Mouse (Mus musculus): ENCODE measurements around the gene Prkag1. TPM values are rescaled to one million over a fixed set of nuclear protein-coding genes. Genes with fewer than 3 reads are reported as not detected.

Gene Prkag1
- polyA plus RNA-seq, 1 experiment from 2014 or later, result 72.1 TPM

DNA sequence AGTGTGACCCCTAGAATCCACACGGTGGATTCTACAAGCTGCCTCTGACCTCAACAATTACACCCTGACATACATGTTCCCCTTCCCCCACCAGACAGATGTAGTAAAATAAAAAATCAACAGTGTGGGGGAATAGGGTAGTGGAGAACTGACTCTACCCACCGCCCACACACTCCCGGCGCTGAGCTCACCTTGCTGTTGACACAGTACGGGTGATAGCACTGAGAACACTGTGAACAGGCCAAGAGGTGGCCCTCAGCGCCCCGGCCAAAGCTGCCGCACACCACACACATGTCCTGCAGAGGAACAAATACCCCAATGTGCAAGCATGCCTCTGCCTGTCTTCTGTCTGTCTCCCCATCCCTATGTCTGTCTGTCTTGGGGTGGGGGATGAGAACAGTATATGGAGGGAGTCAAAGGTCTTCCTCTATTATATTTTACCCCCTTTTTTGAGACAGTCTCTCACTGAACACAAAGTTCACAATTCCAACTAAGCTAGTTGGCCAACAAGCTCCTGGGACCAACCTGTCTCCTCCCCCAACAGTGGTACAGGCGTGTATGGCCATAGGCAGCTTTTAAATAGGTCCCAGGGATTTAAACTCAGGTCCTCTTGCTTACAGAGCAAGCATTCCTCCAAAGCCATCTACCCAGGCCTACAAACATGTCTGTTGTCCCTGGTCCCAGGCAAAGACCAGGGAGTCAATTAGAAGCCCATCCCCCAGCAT, 28.2 kb upstream of the Prkag1 start:
- no peak overlapping the region for H3K4me3 ChIP-seq (ENCODE audit: low read depth, low read length)
- no peak overlapping the region for H3K27ac ChIP-seq (ENCODE audit: low read depth, low read length)
- 84% methylated on average over 9 of the region's 9 CpGs for WGBS (ENCODE audit: insufficient replicate concordance)
- no peak overlapping the region for H3K9ac ChIP-seq (ENCODE audit: low read depth, low read length)
- H3K9me3 ChIP-seq (replicated peaks; ENCODE audit: control insufficient read depth, low read length), result no peaks in the 10 kb centered on the region
- no peak overlapping the region for H3K4me2 ChIP-seq
- no peaks in the 10 kb centered on the region for H3K27me3 ChIP-seq (ENCODE audit: control insufficient read depth, insufficient read depth, low read length)
- H3K4me1 ChIP-seq (ENCODE audit: control insufficient read depth, insufficient read depth, low read length), result no peaks in the 10 kb centered on the region
- ATAC-seq (replicated peaks; ENCODE audit: insufficient number of reproducible peaks, low FRiP score, low TSS enrichment), result no peak
- H3K36me3 ChIP-seq (ENCODE audit: control insufficient read depth, insufficient read depth, low read length), result peaks cover 79% of the 10 kb centered on the region

DNA sequence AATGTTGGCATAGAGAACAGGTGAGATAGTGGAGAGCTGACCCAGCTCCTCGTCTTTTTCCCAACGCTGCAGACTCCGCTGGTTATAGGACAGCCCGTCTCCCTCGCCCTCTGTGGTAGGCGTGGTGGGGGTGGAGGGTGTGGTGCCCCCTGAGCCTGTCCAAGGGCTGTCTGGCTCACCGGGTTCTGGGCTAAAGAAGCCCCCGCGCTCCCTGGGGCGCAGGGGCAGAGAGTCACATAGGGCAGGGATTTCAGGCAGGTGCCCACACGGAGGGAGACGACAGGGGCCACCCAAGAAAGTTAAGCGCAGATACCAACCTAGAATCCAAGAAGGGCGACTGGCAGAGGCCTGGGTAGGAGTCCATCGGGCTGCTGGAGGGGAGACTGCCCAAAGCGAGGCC, 22.9 kb upstream of the Prkag1 start:
- Histone ChIP-seq H3K4me1 (ENCODE audit: control insufficient read depth, insufficient read depth, low read length) (no peaks in the 10 kb centered on the region), H3K4me3 (ENCODE audit: low read depth, low read length) (no peak overlapping the region), H3K36me3 (ENCODE audit: control insufficient read depth, insufficient read depth, low read length) (peaks cover 81% of the 10 kb centered on the region), H3K27ac (ENCODE audit: low read depth, low read length) (no peak overlapping the region), H3K4me2 (no peak overlapping the region), H3K9ac (ENCODE audit: low read depth, low read length) (no peak overlapping the region), H3K27me3 (ENCODE audit: control insufficient read depth, insufficient read depth, low read length) (no peaks in the 10 kb centered on the region), H3K9me3 (replicated peaks; ENCODE audit: control insufficient read depth, low read length) (no peaks in the 10 kb centered on the region)
- 95% methylated on average over 16 of the region's 16 CpGs for WGBS (ENCODE audit: insufficient replicate concordance)
- no peak for ATAC-seq (replicated peaks; ENCODE audit: insufficient number of reproducible peaks, low FRiP score, low TSS enrichment)

DNA sequence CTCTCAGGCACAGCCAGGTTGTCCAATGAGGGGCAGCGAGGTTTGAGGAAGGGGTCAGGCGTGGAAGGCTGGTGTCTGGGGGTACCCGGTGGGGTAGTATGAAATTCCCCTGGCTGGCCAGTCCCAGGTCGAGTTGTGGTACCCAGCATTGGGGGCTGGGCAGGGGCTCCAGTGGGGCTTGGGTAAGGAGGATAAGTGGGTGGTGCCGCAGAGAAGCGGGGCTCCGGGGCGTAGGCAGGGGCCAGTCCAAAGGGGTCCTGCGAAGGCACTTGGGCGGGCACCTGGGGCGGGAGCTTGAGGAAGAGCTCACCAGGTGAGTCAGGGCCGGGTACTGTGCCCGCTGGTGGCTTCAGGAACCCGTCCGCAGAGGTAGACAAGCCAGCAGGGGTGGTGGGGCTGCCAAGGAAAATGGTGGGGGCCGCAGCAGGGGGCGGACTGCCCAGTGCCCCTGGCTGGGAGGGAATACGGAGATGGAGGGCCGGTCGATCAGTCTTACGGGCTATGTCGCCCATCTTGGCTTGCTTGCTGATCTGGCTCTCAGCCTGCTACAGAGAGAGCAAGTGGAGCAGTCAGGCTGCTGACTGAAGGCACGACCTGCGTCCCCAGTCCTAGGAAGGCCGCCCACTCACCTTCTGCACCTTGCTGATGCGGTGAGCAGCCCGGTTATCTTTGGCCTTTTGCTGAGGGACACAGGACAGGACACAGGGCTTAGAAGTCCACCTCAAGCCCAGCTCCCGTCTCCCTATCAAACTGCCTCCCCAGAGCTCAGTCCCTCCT, 22.0 kb upstream of the Prkag1 start:
- Histone ChIP-seq H3K36me3 (ENCODE audit: control insufficient read depth, insufficient read depth, low read length) (peaks cover 85% of the 10 kb centered on the region), H3K27ac (ENCODE audit: low read depth, low read length) (no peak overlapping the region), H3K4me1 (ENCODE audit: control insufficient read depth, insufficient read depth, low read length) (no peaks in the 10 kb centered on the region), H3K4me2 (no peak overlapping the region), H3K27me3 (ENCODE audit: control insufficient read depth, insufficient read depth, low read length) (no peaks in the 10 kb centered on the region), H3K9ac (ENCODE audit: low read depth, low read length) (no peak overlapping the region), H3K4me3 (ENCODE audit: low read depth, low read length) (no peak overlapping the region), H3K9me3 (replicated peaks; ENCODE audit: control insufficient read depth, low read length) (no peaks in the 10 kb centered on the region)
- no peak for ATAC-seq (replicated peaks; ENCODE audit: insufficient number of reproducible peaks, low FRiP score, low TSS enrichment)
- 92% methylated on average over 28 of the region's 28 CpGs for WGBS (ENCODE audit: insufficient replicate concordance)

DNA sequence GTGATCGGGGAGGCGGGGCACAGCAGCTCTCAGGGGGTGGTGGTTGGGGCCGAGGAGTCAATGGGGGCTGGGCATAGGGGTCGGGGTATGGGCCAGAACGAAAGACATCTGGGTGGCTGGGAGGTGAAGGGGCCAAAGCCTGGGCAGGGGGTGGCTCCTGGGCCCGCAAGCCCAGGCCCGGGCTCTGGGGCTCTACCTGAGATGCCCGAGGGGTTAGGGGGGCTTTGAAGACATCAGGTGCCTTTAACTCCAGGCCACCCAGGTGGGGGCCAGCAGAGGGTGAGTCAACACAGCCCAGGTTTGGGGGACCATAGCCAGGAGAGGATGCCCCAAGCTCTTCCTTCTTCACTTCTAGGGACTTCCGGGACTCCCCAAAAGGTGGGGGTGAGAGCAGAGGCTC, 21.4 kb upstream of the Prkag1 start:
- Histone ChIP-seq H3K9ac (ENCODE audit: low read depth, low read length) (no peak overlapping the region), H3K27ac (ENCODE audit: low read depth, low read length) (no peak overlapping the region), H3K9me3 (replicated peaks; ENCODE audit: control insufficient read depth, low read length) (no peaks in the 10 kb centered on the region), H3K4me3 (ENCODE audit: low read depth, low read length) (no peak overlapping the region), H3K27me3 (ENCODE audit: control insufficient read depth, insufficient read depth, low read length) (no peaks in the 10 kb centered on the region), H3K36me3 (ENCODE audit: control insufficient read depth, insufficient read depth, low read length) (peaks cover 86% of the 10 kb centered on the region), H3K4me2 (no peak overlapping the region), H3K4me1 (ENCODE audit: control insufficient read depth, insufficient read depth, low read length) (no peaks in the 10 kb centered on the region)
- 91% methylated on average over 9 of the region's 9 CpGs for WGBS (ENCODE audit: insufficient replicate concordance)
- 0 out of 2 replicates have a peak, but pooled peaks have one; percentile 9 for ATAC-seq (replicated peaks; ENCODE audit: insufficient number of reproducible peaks, low FRiP score, low TSS enrichment)

DNA sequence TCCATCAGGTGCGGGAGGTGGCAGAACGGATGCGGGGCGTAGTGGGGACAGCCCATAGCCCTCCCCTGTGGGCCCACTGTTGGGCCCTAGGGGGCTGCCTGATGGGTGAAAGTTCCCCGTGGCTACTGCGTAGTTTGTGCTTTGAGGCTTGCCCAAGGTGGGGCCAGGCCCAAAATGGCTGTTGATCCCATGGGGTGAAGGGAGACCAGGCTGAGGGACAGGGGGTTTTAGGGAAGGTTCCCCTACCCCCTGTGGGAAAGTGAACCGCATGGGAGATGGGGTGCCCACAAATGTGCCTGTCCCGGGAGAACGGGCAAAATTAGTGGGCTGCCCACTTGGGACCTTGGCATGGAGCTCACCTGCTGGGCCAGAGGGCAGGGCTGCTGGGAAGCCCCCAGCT, 20.8 kb upstream of the Prkag1 start:
- 95% methylated on average over 9 of the region's 9 CpGs for WGBS (ENCODE audit: insufficient replicate concordance)
- Histone ChIP-seq H3K27ac (ENCODE audit: low read depth, low read length) (no peak overlapping the region), H3K9me3 (replicated peaks; ENCODE audit: control insufficient read depth, low read length) (no peaks in the 10 kb centered on the region), H3K4me2 (no peak overlapping the region), H3K9ac (ENCODE audit: low read depth, low read length) (no peak overlapping the region), H3K4me3 (ENCODE audit: low read depth, low read length) (no peak overlapping the region), H3K36me3 (ENCODE audit: control insufficient read depth, insufficient read depth, low read length) (peaks cover 86% of the 10 kb centered on the region), H3K27me3 (ENCODE audit: control insufficient read depth, insufficient read depth, low read length) (no peaks in the 10 kb centered on the region), H3K4me1 (ENCODE audit: control insufficient read depth, insufficient read depth, low read length) (no peaks in the 10 kb centered on the region)
- no peak for ATAC-seq (replicated peaks; ENCODE audit: insufficient number of reproducible peaks, low FRiP score, low TSS enrichment)

DNA sequence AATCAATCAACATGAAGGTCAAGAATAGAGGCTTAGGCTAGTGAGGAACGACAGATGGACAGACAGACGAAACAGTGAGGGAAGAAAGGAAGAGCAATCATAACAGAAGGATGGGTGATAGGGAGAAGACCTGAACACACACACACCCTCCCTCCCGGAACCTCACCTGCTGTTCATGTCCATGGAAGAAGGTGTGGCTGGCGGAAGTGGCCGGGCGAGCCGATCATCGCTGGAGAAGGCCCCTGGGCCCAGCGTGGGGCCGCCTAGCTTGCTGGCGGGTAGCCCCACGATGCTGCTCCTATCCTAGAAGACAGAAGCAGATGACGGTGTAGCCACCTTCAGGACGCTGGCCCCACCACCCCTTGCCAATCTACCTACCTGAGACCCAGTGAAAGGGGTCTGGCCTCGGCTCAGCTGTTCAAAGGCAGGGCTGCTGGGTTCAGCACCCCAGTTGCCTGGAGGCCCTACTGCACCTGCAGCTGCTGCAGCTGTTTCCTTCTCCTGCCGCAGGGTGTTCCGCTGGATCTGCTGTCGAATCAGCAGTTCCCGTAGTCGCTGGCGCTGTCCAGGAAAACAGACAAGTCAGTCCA, 20.0 kb upstream of the Prkag1 start:
- Histone ChIP-seq H3K4me1 (ENCODE audit: control insufficient read depth, insufficient read depth, low read length) (no peaks in the 10 kb centered on the region), H3K4me2 (no peak overlapping the region), H3K9me3 (replicated peaks; ENCODE audit: control insufficient read depth, low read length) (no peaks in the 10 kb centered on the region), H3K27me3 (ENCODE audit: control insufficient read depth, insufficient read depth, low read length) (no peaks in the 10 kb centered on the region), H3K4me3 (ENCODE audit: low read depth, low read length) (no peak overlapping the region), H3K9ac (ENCODE audit: low read depth, low read length) (no peak overlapping the region), H3K36me3 (ENCODE audit: control insufficient read depth, insufficient read depth, low read length) (peaks cover 86% of the 10 kb centered on the region), H3K27ac (ENCODE audit: low read depth, low read length) (no peak overlapping the region)
- ATAC-seq (replicated peaks; ENCODE audit: insufficient number of reproducible peaks, low FRiP score, low TSS enrichment), result no peak
- 88% methylated on average over 21 of the region's 21 CpGs for WGBS (ENCODE audit: insufficient replicate concordance)

DNA sequence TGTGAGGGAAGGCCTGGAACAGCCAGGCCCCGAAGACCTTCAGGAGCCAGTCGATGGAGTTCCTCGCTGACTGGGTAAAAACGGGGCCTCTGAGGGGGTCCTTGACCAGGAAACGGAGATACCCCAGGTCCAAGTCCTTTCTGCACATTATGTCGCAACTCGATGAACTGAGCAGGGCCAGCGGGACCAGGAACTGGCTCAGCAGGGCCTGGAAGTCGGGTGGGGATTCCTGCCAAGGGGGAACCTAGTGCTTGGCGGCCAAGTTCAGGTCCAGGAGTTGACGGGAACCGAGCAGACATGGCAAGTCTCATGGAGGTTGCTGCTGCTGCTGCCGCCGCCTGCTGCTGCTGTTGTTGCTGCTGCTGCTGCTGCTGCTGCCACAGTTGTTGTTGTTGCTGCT, 19.3 kb upstream of the Prkag1 start:
- 92% methylated on average over 14 of the region's 14 CpGs for WGBS (ENCODE audit: insufficient replicate concordance)
- H3K4me2 ChIP-seq, result no peak overlapping the region
- H3K4me3 ChIP-seq (ENCODE audit: low read depth, low read length), result no peak overlapping the region
- no peaks in the 10 kb centered on the region for H3K9me3 ChIP-seq (replicated peaks; ENCODE audit: control insufficient read depth, low read length)
- no peaks in the 10 kb centered on the region for H3K27me3 ChIP-seq (ENCODE audit: control insufficient read depth, insufficient read depth, low read length)
- peaks cover 86% of the 10 kb centered on the region for H3K36me3 ChIP-seq (ENCODE audit: control insufficient read depth, insufficient read depth, low read length)
- no peak overlapping the region for H3K27ac ChIP-seq (ENCODE audit: low read depth, low read length)
- ATAC-seq (replicated peaks; ENCODE audit: insufficient number of reproducible peaks, low FRiP score, low TSS enrichment), result no peak
- no peaks in the 10 kb centered on the region for H3K4me1 ChIP-seq (ENCODE audit: control insufficient read depth, insufficient read depth, low read length)
- H3K9ac ChIP-seq (ENCODE audit: low read depth, low read length), result no peak overlapping the region

DNA sequence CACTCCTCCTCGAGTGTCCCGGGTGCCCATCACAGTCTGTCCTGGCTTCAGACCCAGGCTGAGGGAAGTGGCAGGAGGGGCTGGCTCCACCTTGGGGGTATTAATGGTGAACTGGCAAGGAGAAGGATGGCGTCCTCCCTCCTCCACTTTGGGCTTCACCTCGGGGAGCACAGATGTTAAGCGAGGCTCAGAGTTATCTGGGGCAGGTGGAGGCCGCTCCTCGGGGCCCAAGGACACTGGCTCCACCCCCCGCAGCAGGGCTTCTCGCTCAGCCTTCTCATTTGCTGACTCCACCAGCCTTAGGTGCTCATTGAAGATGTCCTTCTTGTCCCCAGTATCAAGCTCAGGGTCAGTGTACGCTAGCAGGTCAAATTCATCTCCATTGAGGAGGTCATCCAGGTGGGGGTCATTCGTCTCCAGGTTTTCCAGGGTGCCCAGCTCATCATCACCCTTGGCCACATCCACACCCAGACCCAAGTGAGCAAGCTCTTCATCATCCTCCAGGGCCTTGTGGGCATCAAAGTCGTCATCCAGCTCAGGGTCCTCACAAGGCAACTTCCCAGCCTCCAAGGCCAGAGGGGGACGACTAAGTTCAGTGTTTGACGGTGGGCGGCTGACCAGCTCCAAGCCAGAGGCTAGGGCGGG, 18.8 kb upstream of the Prkag1 start:
- Histone ChIP-seq H3K4me3 (ENCODE audit: low read depth, low read length) (no peak overlapping the region), H3K9me3 (replicated peaks; ENCODE audit: control insufficient read depth, low read length) (no peaks in the 10 kb centered on the region), H3K36me3 (ENCODE audit: control insufficient read depth, insufficient read depth, low read length) (peaks cover 85% of the 10 kb centered on the region), H3K9ac (ENCODE audit: low read depth, low read length) (no peak overlapping the region), H3K4me1 (ENCODE audit: control insufficient read depth, insufficient read depth, low read length) (no peaks in the 10 kb centered on the region), H3K27me3 (ENCODE audit: control insufficient read depth, insufficient read depth, low read length) (no peaks in the 10 kb centered on the region), H3K4me2 (no peak overlapping the region), H3K27ac (ENCODE audit: low read depth, low read length) (no peak overlapping the region)
- ATAC-seq (replicated peaks; ENCODE audit: insufficient number of reproducible peaks, low FRiP score, low TSS enrichment), result no peak
- 86% methylated on average over 16 of the region's 16 CpGs for WGBS (ENCODE audit: insufficient replicate concordance)
